Mouse (Mus musculus) gastrocnemius, postnatal 36 days (tissue): ENCODE results near the gene 1700020D05Rik. TPM values are rescaled to one million over a fixed set of nuclear protein-coding genes. Genes with fewer than 3 reads are reported as not detected.

Experiments
- DNase-seq, 2 experiments: peaks; one replicate each; pipeline ENCODE4 v3.0.0; 2022
- intact Hi-C: fragments of 180-260 bp; cut with DNase I; formaldehyde crosslinking; loops from one replicate; pipeline ENCODE4 v1.15.1; 2025
- long read RNA-seq, 2 experiments: library from polyadenylated mRNA; stranded (forward); transcript quantifications; one replicate each; pipeline ENCODE4 v2.0.0; 2021
- total RNA-seq, 2 experiments: library from RNA; stranded (reverse); gene quantifications; 2 replicates each; pipeline ENCODE4 v1.2.3; 2021

Gene 1700020D05Rik
- total RNA-seq = under 1 TPM; 0.33 to 0.59 TPM
- long read RNA-seq, experiment 1 = 0 reads
- long read RNA-seq, experiment 2 = 0 reads

- no peak for DNase-seq
- intact Hi-C loops = no loop called here
Measured at GRCm38 (mm10) chr19:5503687-5504086, at the start of gene 1700020D05Rik. TSS of gene 1700020D05Rik (minus strand) at chr19:5503787.

GRCm38 (mm10) chr19:5547471-5548056 lies 44.0 kb upstream of the 1700020D05Rik start:
- intact Hi-C loops = no loop called here
- no peak for DNase-seq

- intact Hi-C loops = no loop called here
- no peak for DNase-seq
Measured at GRCm38 (mm10) chr19:5544031-5544430, 40.4 kb upstream of the 1700020D05Rik start.

GRCm38 (mm10) chr19:5543362-5543761 lies 39.8 kb upstream of the 1700020D05Rik start:
- intact Hi-C loops = no loop called here

GRCm38 (mm10) chr19:5538786-5539185 lies 35.2 kb upstream of the 1700020D05Rik start:
- intact Hi-C loops = no loop called here
- DNase-seq = no peak

More at GRCm38 (mm10) chr19:5543362-5543761, 39.8 kb upstream of the 1700020D05Rik start:
- no peak for DNase-seq

- DNase-seq = no peak
- intact Hi-C loops = no loop called here
Measured at GRCm38 (mm10) chr19:5532520-5532919, 28.9 kb upstream of the 1700020D05Rik start.

GRCm38 (mm10) chr19:5530138-5530524 lies 26.5 kb upstream of the 1700020D05Rik start:
- DNase-seq = no peak
- intact Hi-C loops = no loop called here

- DNase-seq = peak; percentile 97
- intact Hi-C loops = loop anchor here (1.0 kb wide), 1 partner anchor 38 kb away; no protein-coding TSS in a partner anchor
Measured at GRCm38 (mm10) chr19:5529325-5530137, 25.9 kb upstream of the 1700020D05Rik start.

- no peak for DNase-seq
- intact Hi-C loops = no loop called here
Measured at GRCm38 (mm10) chr19:5525204-5525603, 21.6 kb upstream of the 1700020D05Rik start.

- DNase-seq = no peak
- intact Hi-C loops = no loop called here
Measured at GRCm38 (mm10) chr19:5518721-5519120, 15.1 kb upstream of the 1700020D05Rik start.

GRCm38 (mm10) chr19:5516906-5517505 lies 13.4 kb upstream of the 1700020D05Rik start:
- intact Hi-C loops = no loop called here
- DNase-seq = no peak

- intact Hi-C loops = no loop called here
- DNase-seq = no peak
Measured at GRCm38 (mm10) chr19:5515840-5516777, 12.5 kb upstream of the 1700020D05Rik start.

GRCm38 (mm10) chr19:5513005-5513349 lies 9.4 kb upstream of the 1700020D05Rik start:
- no peak for DNase-seq
- intact Hi-C loops = no loop called here

GRCm38 (mm10) chr19:5512091-5513004 lies 8.8 kb upstream of the 1700020D05Rik start:
- no peak for DNase-seq
- intact Hi-C loops = no loop called here

- no peak for DNase-seq
- intact Hi-C loops = no loop called here
Measured at GRCm38 (mm10) chr19:5511074-5511632, 7.6 kb upstream of the 1700020D05Rik start.

GRCm38 (mm10) chr19:5510031-5511026 lies 6.7 kb upstream of the 1700020D05Rik start, which contains the start of gene Snx32:
TSS of gene Snx32 (minus strand) at chr19:5510538.
- intact Hi-C loops = no loop called here
- peak; percentile 93 to 98 for DNase-seq

GRCm38 (mm10) chr19:5500330-5500875 lies 3.2 kb downstream of the 1700020D05Rik start:
- intact Hi-C loops = no loop called here
- no peak for DNase-seq

- intact Hi-C loops = no loop called here
- no peak for DNase-seq
Measured at GRCm38 (mm10) chr19:5496052-5496370, 7.6 kb downstream of the 1700020D05Rik start.
